Mouse (Mus musculus): ENCODE measurements around the gene I830077J02Rik.

DNA sequence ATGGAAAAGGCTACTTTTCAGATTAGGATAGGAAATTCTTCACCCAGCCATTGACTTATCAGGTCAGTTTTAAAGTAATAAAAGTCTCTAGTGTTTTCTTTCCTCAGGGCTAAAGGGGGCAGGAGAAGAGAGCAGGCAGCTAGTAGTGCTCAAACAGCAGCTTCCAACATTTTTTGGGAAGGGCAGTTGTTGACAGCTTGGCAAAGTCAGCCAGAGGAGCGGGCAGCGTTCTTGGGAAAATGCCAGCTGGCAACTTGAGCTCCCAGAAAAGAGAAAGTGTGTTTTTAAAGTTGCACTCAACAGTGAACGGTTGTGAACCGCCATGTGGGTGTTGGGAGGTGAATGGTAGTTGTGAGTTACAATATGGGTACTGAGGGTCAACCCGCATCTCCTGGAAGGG is 2.6 kb upstream of the I830077J02Rik start:
- no peak for TF ChIP-seq POLR2A (IDR thresholded peaks at IDR 0.05; ENCODE audit: insufficient read depth, low read depth, low read length)
- TF ChIP-seq CTCF (IDR thresholded peaks at IDR 0.05): no peak
- no peak for TF ChIP-seq EP300 (IDR thresholded peaks at IDR 0.05; ENCODE audit: insufficient read depth, low read depth, low read length)
